Mouse (Mus musculus) brain, embryonic 14.5 days (tissue): ENCODE results near the gene Tspo2.

Experiments
- CTCF ChIP-seq: fragments of 200-500 bp; IDR thresholded peaks from 2 replicates; pipeline ENCODE4 v1.5.1; 2012; ENCODE audit warnings: inconsistent platforms, mild to moderate bottlenecking, moderate library complexity, borderline replicate concordance; ENCODE audit not compliant: insufficient read depth, insufficient read length; ENCODE audit errors: extremely low read depth
- POLR2A ChIP-seq: fragments of 200-500 bp; IDR thresholded peaks from 2 replicates; pipeline ENCODE4 v1.6.1; 2012; ENCODE audit warnings: mild to moderate bottlenecking, inconsistent platforms, borderline replicate concordance; ENCODE audit not compliant: poor library complexity, insufficient read depth, insufficient read length, severe bottlenecking; ENCODE audit errors: extremely low read depth

DNA sequence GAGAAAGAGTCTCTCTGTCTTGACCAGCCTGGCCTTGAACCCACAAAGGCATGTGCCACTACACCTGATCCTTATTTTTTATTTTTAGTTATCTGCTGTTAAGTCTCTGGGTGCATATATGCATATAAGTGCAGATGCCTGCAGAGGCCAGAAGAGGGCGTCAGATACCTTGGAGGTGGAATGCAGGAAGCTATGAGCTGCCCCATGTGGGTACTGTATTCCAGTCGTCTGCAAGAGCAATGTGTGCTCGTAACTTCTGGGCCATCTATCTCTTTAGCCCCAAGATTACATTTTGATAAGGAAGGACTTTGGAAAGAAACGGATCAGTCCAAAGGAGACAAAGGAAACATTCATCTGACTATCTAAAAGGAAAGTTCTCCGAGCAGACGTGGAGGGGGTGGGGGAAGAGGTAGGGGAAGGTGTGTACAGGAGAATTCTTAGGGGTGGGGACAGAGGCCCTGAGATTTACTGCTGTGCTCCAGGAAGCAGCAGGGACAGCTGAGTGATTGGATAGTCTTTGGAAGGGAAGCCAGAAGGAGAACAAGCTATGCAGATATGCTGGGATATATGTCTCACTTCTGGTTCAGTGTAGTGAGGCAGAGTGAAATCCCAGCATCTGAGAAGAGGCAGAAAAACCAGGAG lies 17.5 kb downstream of the Tspo2 start:
- TF ChIP-seq CTCF (no peak), POLR2A (no peak)
